Mouse (Mus musculus): Measurements from ENCODE around the gene Zfp28.
"Not testable (repeated sequence)": the region's sequence is repeated elsewhere in the genome, so short reads cannot be mapped to it uniquely, and the experiment has no call there.

Gene Zfp28

DNA sequence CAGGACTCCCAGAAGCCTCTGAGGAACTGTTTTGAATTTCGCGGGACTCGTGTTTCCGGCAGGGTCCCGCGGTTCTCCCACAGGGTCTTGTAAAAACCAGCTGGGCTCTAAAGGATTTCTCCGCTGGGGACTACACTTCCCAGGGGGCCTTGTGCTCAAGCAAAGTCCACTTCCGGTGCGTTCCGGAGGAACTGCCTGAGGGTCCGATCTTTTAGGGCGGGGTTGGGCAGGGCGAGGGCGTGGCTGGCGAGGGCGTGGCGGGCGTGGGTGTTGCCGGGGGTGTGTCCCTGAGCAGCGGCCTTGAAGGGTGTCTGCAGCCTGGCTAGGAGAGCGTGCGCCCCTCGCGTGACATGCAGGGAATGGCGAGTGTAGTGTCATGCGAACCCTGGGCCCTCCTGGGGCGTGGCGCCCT, at the start of gene Zfp28:
TSS of gene Zfp28 (plus strand) at position 252 of the 412 bp plus-strand sequence.
- peak; percentile 95 for DNase-seq

DNA sequence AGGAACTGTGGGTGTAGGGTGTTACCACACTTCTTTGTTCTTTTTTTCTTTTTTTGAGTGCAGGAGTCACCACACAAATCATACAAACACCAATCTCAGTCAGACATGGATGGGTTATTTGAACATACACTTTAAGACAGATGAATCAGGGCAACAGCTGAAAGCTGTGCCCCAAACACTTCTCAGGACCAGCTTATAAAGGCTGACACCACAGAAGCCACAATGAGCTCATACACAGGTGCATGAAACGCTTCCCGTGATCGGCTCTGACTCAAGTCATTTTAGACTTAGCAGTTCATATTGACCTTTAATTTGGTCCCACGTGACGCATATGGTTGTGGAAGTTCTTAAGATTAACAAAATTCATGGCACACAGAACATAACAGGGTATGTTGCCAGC, 43.2 kb upstream of the Zfp28 start:
- DNase-seq: no peak

DNA sequence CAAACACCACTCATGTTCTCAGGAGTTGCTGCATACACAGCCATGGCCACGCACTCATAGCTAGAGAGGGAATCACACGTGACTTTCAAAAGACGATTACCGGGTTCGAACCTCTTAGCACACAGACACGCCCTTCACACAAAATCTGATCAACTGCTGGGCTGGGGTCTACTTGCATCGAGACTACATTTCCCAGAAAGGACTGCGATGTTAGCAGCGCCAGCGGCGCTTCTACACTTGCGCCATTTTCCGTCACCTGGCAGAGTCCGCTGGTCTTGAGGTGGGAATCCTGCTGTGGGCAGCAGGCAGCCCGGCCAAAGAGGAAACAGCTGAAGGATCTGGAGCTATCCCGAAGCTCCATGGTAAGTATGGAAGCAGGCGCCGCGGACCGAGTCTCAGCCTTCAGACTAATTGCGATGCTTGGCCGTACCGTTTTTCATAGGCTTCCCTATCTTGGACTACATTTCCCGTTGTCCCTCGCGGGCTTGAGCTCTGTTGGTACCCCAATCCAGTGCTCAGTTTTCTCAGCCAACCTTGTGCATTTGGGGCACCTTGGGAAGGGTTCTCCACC, 39.5 kb upstream of the Zfp28 start, which contains the start of gene Gm3854:
TSS of gene Gm3854 (plus strand) at position 259 of the 571 bp plus-strand sequence.
- DNase-seq: peak; percentile 50

DNA sequence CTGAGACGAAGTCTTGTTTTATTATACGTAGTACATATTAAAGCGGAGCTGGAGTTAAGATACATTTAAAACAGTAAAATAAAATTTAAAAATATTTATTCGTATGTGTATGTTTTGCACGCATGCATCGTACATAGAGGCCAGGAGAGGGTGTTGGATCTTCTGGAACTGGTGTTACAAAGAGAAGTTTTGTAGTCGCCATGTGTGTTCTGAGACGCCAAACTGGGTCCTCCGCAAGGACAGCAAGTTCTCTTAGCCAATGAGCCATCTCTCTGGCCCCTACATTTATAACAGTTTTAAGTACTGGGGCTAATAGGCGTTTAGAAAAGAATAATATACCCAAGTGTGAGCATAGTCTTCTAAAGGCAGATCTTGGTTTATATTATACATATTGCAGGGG, 39.0 kb upstream of the Zfp28 start:
- no peak for DNase-seq

DNA sequence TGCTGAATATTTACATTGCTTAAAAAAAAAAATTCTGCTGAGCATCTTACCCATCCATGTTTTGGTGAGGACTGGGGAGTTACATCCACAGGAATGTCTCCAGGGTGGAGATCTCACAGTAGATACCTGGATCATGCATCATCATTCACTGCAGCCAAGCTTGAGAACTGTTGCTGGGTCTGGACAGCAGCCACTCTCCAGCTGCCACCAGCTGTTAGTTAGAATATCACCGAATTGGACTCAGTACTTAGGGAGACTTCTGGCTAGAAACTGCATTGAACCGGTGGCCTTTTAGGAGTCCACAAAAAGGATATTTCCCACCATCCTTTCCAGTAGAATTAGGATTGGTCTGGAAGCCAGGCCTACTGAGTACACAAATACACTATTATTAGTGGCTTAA, 25.0 kb upstream of the Zfp28 start:
- DNase-seq: no peak

DNA sequence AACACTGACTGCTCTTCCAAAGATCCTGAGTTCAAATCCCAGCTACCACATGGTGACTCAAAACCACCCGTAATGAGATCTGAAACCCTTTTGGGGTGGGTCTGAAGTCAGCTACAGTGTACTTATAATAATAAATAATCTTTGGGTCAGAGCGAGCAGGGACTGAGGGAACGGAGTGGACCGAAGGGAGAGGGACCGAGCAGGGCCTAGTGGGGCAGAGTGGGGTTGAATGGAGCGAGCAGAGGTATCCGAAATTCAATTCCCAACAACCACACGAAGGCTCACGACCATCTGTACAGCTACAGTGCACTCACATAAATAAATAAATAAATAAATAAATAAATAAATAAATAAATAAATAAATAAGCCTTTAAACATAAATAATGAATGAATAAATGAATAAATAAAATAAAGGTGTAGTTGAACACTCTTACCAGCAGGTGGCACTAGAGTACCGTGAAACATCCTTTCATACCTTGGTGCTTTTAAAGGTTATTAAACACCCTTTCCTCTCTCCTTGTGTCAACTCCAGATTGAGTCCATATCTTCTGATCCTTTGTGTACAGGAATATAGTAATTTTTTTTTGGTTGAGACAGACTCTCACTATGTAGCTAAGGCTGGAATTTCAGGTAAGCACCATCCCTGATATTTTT, 24.0 kb upstream of the Zfp28 start:
- peak; percentile 20 for DNase-seq

DNA sequence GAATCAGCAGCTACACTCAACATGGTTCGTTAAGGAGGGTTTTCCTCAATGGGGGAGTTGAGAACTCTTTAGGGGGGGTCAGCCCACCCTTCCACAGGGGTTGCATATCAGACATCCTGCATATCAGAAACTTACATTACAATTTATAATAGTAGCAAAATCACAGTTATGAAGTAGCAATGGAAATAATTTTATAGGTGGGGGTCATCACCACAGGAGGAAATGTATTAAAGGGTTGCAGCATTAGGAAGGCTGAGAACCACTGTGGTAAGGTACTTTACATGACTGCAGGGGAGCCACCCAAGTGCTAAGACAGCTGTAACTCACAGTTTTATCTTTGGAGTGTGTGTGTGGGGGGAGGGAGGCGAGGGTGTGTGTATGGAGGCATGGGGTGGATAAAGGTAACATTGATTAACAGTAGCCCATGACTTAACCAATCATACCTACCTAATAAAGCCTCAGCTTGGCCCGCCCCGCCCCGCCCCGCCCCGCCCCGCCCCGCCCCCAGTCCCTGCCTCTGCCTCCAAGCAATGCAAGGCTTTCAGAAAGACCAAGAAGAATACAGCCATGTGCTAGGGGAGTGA, 22.5 kb upstream of the Zfp28 start:
- no peak for DNase-seq

DNA sequence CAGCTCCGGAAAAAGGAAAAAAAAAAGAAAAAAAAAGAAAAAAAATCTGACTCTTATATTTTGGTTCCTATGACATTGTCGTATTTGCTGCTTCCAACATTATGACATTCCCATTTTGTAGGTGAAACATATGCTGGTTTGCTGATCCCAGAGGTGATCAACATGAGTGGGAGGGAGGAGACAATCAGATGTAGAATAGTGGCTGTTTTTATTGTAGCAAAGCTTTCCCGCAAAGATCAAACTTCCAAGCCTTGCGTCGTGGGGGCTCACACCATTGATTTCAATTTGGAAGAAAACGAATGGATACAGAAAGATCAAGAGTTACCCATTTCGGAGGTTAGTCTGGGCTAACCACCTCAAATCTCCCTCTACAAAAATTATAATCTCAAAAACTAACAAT, 21.3 kb upstream of the Zfp28 start:
- no peak for DNase-seq

DNA sequence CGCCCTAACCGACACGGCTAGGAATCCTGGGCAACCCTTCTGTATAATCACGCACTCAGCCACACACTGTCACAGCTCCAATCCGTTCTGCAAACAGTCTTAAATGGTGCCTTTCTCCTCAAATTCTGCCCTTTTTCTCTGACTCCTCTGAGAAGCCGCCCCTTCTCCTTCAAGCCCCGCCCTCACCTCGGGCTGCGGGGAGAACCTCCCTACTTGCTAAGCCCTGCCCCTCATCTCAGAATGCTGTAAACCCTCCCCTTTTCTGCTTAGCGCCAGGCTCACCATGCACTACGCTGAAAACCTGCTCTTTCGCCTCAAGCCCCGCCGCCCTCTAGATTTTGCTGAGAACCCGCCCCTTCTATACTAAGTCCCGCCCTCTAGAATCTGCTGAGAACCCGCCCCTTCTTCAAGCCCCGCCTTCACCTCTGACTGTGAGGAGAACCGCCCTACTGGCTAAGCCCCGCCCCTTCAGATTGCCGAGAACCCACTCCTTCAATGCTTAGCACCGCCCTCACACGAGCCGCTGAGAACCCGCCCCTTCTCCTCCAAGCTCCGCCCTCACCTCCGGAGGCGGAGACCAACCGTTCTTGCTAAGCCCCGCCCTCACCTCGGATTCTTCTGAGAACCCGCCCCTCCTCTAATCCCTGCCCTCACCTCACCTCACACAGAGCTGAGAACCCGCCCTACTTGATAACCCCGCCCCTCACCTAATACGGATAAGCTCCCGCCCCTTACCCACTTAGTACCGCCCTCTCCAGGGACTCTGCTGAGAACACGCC, 20.6 kb upstream of the Zfp28 start:
- peak; percentile 91 for DNase-seq

DNA sequence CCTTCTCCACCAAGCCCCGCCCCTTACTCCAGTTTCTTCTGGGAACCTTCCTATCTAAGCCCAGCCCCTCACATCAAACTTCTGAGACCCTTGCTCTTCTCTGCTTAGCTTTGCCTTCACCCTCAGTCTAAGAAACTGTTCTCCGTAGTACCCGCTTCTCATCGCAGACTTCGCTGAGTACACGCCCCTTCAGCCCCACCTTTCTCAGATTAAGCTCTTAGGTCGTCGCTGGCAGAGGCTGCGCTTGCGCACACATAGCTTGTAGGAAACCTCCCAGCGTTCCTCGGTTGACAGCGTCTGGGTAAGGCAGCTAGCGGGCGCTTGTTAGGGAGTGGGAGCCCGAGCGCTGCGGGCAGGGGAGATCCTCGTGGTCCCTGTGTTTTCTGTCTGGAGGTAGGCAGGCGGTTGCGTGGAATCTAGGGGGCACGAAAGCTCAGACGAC, 20.0 kb upstream of the Zfp28 start, which contains the start of gene Zfp78:
TSS of gene Zfp78 (plus strand) at position 234 of the 442 bp plus-strand sequence.
- DNase-seq: peak; percentile 82

DNA sequence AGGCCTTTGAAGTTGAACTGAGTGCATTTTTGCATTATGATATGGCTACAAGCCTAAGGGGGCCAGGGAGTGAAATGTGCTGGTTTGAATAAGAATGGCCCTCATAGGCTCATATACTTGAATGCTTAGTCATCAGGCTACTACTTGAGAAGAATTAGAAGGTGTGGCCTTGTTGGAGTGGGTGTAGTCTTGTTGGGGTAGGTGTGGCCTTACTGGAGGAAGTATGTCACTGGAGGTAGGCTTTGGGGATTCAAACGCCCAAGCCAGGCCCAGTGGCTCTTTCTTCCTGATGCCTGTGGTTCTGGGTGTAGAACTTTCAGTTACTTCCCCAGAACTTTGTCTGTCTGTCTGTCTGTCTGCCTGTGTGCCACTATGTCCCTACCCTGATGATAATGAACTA, 18.3 kb upstream of the Zfp28 start:
- DNase-seq: no peak

DNA sequence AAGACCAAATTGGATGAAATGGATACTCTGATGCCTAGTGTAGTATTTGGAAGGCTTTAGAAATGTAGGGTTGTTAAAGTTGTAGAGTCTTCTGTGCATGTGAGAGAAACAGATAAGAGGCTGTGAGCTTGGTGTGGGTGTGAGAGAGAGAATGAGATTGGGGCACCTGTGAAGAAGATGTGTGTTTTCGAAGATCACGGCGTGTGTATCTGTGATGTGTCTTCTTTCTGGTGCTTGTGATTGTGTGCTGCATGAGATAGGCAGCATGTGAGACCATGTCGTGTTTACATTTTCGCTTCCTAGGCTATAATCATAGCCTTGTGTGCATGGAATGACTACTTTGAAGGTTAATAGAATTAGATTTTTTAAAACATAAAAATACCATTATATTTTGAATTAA, 15.9 kb upstream of the Zfp28 start:
- DNase-seq: no peak

DNA sequence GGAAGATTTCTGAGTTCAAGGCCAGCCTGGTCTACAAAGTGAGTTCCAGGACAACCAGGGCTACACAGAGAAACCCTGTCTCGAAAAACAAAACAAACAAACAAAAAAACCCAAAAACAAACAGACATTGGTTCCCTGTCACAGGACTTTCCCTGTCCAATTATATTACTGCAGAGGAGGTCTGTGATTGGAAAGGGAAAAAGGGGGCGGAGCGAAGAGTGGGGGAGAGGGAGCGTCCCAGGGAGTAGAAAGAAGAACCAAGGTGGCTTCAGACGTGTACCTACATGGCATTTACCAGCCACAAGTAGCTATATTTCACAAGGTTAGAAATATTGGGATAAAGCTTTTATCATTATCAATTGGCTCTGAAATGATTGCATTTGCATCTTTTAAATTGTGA, 14.9 kb upstream of the Zfp28 start:
- DNase-seq: not testable (repeated sequence)

DNA sequence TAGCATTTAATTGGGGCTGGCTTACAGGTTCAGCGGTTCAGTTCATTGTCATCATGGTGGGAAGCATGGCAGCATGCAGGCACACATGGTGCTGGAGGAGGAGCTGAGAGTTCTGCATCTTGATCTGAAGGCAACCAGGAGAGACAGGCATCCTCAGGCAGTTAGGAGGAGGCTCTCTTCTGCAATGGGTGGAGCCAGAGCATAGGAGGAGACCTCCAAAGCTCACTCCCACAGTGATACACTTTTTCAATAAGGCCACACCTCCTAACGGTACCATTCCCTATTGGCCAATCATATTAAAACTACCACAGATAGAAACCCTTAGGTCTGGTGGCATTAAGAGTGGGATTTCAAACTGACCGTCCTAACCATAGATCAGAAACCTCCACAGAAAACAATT, 13.6 kb upstream of the Zfp28 start:
- no peak for DNase-seq

DNA sequence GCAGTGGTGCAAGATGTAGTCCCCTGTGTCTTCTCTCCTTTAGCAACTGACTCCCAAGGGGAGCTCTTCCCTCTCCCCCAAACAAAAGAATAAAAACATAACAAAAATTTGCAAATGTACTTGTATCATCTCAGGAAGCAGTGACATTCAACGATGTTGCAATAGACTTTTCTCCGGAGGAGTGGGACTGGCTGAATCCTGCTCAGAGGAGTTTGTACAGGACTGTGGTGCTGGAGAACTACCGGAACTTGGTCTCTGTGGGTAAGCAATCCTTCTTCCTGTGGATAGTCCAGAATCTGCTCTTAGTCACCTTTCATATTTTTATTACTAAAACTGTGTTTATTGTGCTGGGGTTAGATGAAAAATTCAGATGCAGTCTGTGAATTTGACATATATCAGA, 10.1 kb upstream of the Zfp28 start:
- no peak for DNase-seq

DNA sequence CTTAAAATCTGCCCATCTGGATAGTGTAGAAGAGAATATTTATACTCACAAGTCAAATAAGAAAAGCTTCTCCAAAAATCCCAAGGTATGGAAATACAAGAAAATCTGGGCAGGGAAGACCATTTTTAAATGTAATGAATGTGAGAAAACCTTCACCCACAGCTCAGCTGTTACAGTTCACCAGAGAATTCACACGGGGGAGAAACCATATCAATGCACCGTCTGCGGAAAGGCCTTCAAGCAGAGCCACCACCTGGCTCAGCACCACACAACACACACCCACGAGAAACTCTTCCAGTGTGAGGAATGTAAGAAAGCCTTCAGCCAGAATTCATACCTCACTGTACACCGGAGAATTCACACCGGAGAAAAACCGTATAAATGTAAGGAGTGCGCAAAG, 4.7 kb upstream of the Zfp28 start:
- DNase-seq: no peak

DNA sequence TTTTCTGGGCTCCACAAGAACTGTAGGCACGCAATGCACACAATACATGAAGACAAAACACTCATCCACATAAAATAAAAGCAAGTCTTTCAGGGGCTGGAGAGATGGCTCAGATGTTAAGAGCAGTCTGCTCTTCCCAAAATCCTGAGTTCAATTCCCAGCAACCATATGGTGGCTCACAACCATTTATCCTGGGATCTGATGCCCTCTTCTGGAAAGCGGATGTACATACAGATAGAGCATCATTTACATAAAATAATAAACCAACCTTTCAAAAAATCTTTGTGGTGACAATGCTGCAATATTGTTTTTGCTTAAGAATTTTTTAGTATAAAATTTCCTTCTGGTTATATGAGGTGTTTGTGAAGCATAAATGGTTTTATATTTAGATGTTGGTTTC, 1.7 kb upstream of the Zfp28 start:
- no peak for DNase-seq

DNA sequence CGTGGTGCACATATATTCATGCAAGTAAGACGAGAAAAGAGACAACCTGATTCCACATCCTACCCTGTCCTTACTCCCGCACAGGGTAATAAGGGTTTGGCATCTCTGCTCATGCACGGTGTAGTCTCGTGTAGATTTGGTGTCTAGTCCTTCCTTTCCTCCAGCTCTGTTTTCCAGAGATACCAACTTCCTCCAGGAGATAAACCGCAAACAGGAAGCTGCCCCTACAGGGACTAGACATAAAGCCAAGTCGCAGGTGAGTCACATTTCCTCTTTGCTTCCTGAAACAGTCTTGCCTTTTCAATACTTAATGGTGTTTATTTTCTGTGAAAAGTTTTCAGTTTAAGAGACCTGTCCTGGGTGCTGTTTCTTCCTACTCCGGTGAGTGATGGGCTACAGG, 916 bp downstream of the Zfp28 start:
- DNase-seq: no peak

DNA sequence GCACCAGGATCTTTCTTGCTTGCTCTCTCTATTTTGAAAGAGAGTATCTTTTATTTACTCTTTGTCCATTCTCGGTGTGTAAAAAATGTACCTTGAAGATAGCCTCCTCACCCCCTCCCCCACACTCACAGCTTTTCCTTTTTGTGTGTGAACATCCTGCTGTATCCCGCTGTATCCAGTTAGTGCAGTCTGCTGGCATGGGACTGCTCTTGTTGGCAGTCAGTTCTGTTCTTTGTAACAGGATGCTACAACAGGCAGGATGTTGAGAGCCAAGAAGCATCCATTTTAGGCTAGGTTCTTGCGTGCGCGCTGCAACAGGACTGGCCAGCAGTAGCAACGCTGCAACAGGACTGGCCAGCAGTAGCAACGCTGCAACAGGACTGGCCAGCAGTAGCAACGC, 3.9 kb downstream of the Zfp28 start:
- DNase-seq: no peak

DNA sequence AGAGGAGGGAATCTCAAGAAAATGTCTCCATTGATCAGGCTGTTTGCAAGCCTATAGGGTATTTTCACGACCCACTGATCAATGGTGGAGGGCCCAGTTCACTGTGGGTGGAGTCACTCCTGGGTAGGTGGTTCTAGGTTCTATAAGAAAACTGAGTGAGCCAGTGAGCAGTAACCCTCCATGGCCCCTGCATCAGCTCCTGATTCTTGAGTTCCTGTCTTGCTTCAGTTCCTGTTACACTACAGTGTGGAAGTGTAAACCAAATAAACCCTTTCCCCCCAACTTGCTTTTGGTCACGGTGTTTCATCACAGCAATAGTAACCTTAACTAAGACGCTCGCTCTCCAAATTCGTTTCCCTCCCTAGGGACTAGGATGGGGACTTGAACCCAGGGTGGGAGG, 5.9 kb downstream of the Zfp28 start:
- no peak for DNase-seq

DNA sequence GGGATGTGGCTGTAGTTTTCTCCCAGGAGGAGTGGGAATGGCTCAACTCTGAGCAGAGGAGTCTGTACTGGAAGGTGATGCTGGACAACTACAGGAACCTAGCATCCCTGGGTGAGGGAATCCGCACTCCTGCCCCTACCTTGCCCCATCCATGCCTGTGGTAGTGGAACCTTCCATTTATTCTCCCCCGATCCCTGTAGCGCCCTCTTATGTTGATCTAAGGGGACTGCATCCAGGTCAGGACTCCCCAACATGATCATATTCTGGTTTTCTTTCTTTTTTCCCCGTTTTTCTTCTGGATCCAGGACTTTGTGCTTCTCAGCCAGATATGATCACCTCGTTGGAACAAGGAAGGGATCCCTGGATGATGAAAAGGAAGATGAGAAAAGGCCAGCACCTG, 6.4 kb downstream of the Zfp28 start:
- DNase-seq: no peak

DNA sequence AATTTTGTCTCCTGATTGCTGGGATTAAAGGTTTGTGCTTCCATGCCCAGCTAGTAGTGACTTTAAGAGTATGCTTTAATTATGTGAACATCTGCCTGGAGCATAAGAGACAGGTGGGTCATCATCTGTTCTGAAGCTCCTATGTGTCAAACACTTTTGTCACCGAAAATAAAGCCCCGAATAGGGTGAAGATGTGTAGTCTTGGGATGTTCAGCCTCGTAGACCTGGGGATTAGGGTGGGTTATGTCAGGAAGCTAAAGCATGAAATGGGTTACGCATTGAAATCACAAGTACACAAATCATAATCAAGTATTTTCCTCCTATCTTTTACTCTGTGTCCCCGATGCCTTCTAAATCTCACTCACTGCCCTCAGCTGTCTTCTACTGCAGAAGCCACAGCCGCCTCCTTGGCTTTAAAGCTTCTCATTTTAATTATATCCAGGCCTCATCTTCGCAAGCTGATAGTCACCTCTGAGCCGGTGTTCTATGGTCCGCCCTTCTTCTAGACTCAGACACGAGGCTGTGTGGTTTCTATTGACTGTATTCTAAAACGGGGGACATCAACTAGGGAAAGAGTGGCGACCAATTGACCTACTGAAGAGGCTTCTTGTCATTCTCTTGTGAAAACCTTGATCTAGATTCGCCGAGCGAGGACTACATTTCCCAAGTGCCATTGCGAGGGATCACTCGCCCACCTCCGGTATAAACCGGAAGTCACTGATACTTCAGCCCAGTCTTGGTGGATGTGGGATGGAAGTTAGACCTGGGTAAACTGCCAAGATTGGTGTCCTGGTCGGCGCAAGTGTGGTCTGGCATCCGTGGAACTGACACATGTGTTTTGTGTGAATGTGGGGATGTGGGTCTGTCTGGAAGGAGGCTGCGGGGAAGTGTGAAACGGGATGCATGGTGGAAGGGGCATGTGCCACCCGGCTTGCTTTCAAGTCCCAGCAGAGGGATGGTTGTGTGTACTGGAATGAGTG, 15.2 kb downstream of the Zfp28 start, which contains the start of gene Smim17:
TSS of gene Smim17 (plus strand) at position 720 of the 980 bp plus-strand sequence.
- DNase-seq: peak; percentile 65
